Mouse (Mus musculus): ENCODE results near the gene Cnot9. TPM values are rescaled to one million over a fixed set of nuclear protein-coding genes. Genes with fewer than 3 reads are reported as not detected.
"Not testable (repeated sequence)": the region's sequence is repeated elsewhere in the genome, so short reads cannot be mapped to it uniquely, and the experiment has no call there.

Cnot9 gene
- total RNA-seq (2021), result 10 to 100 TPM; 11.1 to 11.6 TPM
- long read RNA-seq, experiment 1, partial matches to known transcripts, result 0 of 6 reads
- long read RNA-seq, experiment 1, other reads (novel, unspliced or antisense), result 3 of 6 reads
- long read RNA-seq, experiment 2, partial matches to known transcripts, result 12 of 15 reads
- long read RNA-seq, experiment 2, other reads (novel, unspliced or antisense), result 1 of 15 reads

- intact Hi-C loops (cut with DNase I), result loop anchor here (5.0 kb wide), 1 partner anchor 41 kb away; no protein-coding TSS in a partner anchor
- peak; percentile 100 for DNase-seq
Measured at GRCm38 (mm10) chr1:74505721-74506464, at the start of gene Cnot9. Cnot9 (plus strand) TSS chr1:74506058.

GRCm38 (mm10) chr1:74460273-74460672 is 45.6 kb upstream of the Cnot9 start:
- intact Hi-C loops (cut with DNase I), result loop anchor here (5.0 kb wide), 1 partner anchor 302 kb away; no protein-coding TSS in a partner anchor
- DNase-seq, result peak in 1 of 2 experiments; percentile 15

GRCm38 (mm10) chr1:74485792-74486191 is 20.1 kb upstream of the Cnot9 start:
- no peak for DNase-seq
- intact Hi-C loops (cut with DNase I), result no loop called here

- intact Hi-C loops (cut with DNase I), result no loop called here
Measured at GRCm38 (mm10) chr1:74501106-74501505, 4.8 kb upstream of the Cnot9 start.

GRCm38 (mm10) chr1:74505393-74505720 is 501 bp upstream of the Cnot9 start:
- intact Hi-C loops (cut with DNase I), result loop anchor here (5.0 kb wide), 1 partner anchor 42 kb away; no protein-coding TSS in a partner anchor
- DNase-seq, result peak in 1 of 2 experiments; percentile 3

More at GRCm38 (mm10) chr1:74501106-74501505, 4.8 kb upstream of the Cnot9 start:
- no peak for DNase-seq

- DNase-seq, result no peak
- intact Hi-C loops (cut with DNase I), result loop anchor here (5.0 kb wide), 1 partner anchor 41 kb away; no protein-coding TSS in a partner anchor
Measured at GRCm38 (mm10) chr1:74506471-74506881, 618 bp downstream of the Cnot9 start.

GRCm38 (mm10) chr1:74507780-74508179 is 1.9 kb downstream of the Cnot9 start:
- DNase-seq, result no peak

GRCm38 (mm10) chr1:74511306-74511705 is 5.4 kb downstream of the Cnot9 start:
- DNase-seq, result no peak
- intact Hi-C loops (cut with DNase I), result no loop called here

More at GRCm38 (mm10) chr1:74507780-74508179, 1.9 kb downstream of the Cnot9 start:
- intact Hi-C loops (cut with DNase I), result loop anchor here (5.0 kb wide), 1 partner anchor 40 kb away; no protein-coding TSS in a partner anchor

- DNase-seq; intact Hi-C loops (cut with DNase I): not testable (repeated sequence)
Measured at GRCm38 (mm10) chr1:74512999-74513398, 7.1 kb downstream of the Cnot9 start.

- intact Hi-C loops (cut with DNase I), result no loop called here
- DNase-seq, result no peak
Measured at GRCm38 (mm10) chr1:74519875-74520274, 14.0 kb downstream of the Cnot9 start.

GRCm38 (mm10) chr1:74524746-74525145 is 18.9 kb downstream of the Cnot9 start:
- intact Hi-C loops (cut with DNase I), result no loop called here
- no peak for DNase-seq

- no peak for DNase-seq
- intact Hi-C loops (cut with DNase I), result no loop called here
Measured at GRCm38 (mm10) chr1:74528589-74528988, 22.7 kb downstream of the Cnot9 start.

GRCm38 (mm10) chr1:74538650-74539049 is 32.8 kb downstream of the Cnot9 start:
- peak; percentile 20 to 48 for DNase-seq

GRCm38 (mm10) chr1:74542451-74542961 is 36.6 kb downstream of the Cnot9 start, which contains the start of gene Plcd4:
Plcd4 (plus strand) TSS chr1:74542888.
- DNase-seq, result peak; percentile 16 to 27
- intact Hi-C loops (cut with DNase I), result no loop called here

More at GRCm38 (mm10) chr1:74538650-74539049, 32.8 kb downstream of the Cnot9 start:
- intact Hi-C loops (cut with DNase I), result no loop called here

- intact Hi-C loops (cut with DNase I), result no loop called here
- no peak for DNase-seq
Measured at GRCm38 (mm10) chr1:74544184-74544583, 38.3 kb downstream of the Cnot9 start, which contains the start of gene Usp37. Usp37 (minus strand) TSS chr1:74544284.

GRCm38 (mm10) chr1:74559061-74559460 is 53.2 kb downstream of the Cnot9 start:
- intact Hi-C loops (cut with DNase I), result no loop called here
- no peak for DNase-seq

GRCm38 (mm10) chr1:74565834-74566233 is 60.0 kb downstream of the Cnot9 start:
- intact Hi-C loops (cut with DNase I), result no loop called here
- no peak for DNase-seq

GRCm38 (mm10) chr1:74569739-74570719 is 64.2 kb downstream of the Cnot9 start:
- intact Hi-C loops (cut with DNase I), result no loop called here

More at GRCm38 (mm10) chr1:74569739-74570719, 64.2 kb downstream of the Cnot9 start:
- no peak for DNase-seq
